Mouse (Mus musculus) testis, adult 2 months (tissue): ENCODE measurements around the gene Gabrd.

Experiments
- CTCF ChIP-seq: fragments of 200-500 bp; IDR thresholded peaks from 2 replicates; pipeline ENCODE4 v1.5.1; 2012; ENCODE audit warnings: low read depth, mild to moderate bottlenecking, inconsistent platforms, low read length, moderate library complexity; ENCODE audit not compliant: control insufficient read depth, insufficient read depth, insufficient replicate concordance
- POLR2A ChIP-seq: fragments of 200-500 bp; IDR thresholded peaks from 2 replicates; pipeline ENCODE4 v1.6.1; 2012; ENCODE audit warnings: low read depth, mild to moderate bottlenecking, inconsistent platforms, low read length, moderate library complexity; ENCODE audit not compliant: control insufficient read depth

DNA sequence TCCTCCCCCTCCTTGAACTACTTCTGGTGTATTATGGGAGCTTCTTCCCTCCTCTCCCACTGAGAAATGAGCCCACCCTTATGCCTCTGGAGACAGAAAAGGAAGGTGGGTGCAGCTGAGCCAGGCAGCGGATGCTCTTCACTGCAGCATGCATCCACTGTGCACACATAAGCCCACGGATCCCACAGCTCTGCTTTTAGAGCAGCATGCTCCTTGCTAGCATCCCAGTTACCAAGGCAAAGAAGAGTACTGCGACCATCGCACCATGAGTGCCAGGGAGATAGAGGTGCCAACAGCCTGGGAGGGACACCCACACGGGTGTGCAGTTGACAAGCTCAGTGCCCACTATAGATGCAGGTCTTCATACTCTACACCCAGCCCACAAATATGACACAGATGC, 2.4 kb downstream of the Gabrd start:
- TF ChIP-seq CTCF (no peak), POLR2A (no peak)
